Mouse (Mus musculus) G1E-ER4 (cell line): Measurements from ENCODE around the gene Klhl25. TPM values are rescaled to one million over a fixed set of nuclear protein-coding genes. Genes with fewer than 3 reads are reported as not detected.

Experiments used
- GATA1 ChIP-seq: IDR thresholded peaks from one replicate; pipeline ENCODE4 v1.8.0; 2012; ENCODE audit warnings: low read length, inconsistent platforms
- polyA plus RNA-seq: library from polyadenylated mRNA; stranded (reverse); fragments of >175 nt; gene quantifications from 2 replicates; pipeline ENCODE4 v1.2.3, GENCODE M21; 2012

Gene Klhl25
- polyA plus RNA-seq, 1 experiment, result 4.8 TPM

DNA sequence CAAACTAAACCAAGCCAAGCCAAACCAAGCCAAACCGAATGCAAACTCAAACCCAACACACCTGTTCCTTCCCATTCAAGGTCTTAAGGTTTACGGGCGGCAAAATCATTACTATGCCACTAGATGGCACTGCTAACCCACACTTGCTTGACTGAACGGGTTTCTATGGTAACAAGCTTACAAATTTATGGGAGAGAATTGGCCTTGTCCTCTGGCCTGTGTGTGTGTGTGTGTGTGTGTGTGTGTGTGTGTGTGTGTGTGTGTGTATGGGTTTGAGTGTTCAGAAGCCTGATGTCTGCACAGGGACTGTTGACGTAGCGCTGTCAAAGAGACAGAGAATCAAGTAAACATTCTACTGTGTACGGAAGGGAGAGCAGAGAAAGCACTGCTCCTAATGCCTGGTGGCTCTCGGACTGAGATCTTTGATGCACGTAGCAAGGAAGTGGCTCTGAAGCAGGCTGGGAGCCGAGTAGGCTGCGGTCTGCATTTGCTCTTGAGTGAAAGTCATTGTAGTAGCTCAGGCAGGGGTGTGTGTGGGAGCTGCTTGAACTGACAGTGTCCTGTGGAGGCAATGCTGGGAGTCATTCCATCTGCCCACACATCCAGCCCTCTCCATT, 62.0 kb downstream of the Klhl25 start:
- no peak for TF ChIP-seq GATA1

DNA sequence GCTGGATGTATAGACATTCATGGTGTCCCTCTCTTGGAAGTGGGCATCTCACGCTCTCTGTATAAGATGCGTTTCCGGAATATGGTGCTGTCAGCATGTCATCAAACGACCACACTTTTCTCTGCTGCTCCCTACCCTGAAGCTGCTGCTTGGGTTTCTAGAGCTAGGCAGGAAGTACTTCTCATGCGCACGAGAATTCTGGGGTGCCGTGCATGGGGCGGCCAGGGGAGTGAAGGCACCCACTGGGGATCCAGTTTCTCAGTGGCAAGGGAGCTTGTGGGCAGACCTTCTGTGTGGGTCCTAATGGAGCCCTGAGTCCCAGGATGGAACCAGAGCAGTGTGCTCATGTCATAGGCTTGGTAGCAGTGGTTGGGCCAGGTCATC, 62.5 kb downstream of the Klhl25 start:
- TF ChIP-seq GATA1, result no peak

DNA sequence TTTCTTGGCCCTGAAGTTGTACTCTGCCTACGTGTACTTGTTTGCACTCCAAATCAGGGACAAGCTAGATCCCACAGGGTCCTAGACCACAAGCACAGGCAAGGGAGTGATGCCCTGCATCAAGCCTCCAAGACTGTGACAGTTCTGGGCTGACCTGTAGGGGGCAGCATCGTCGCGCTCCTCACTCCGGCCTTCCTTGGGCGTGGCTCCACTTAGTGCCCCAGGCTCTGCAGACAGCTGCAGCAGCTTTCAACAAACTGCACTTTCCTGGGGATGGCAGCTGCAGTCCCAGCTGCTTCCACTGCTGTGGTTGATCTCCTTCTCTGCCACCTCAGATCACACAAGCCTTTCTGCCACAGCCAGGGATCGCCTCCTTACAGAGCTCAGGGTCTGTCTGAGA, 65.8 kb downstream of the Klhl25 start:
- TF ChIP-seq GATA1, result no peak

DNA sequence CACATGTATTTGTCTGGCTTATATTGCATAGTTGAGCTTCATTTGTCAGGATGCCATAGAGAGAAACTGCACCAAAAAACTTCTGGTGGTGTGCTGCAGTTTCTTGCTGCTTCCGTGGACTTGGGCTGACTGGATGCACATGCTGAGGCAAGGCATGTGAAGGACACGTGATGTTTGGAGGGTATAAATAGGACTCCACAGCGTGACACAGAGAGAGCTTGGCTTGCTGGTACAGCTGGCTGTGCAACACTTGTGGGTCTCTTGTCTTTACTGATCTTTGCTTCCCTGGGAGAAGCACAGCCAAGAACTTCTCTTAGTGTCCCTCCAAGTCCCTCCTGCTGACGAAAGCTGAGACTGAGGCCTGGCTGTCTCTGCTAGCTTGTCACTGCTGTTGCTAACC, 69.6 kb downstream of the Klhl25 start:
- no peak for TF ChIP-seq GATA1
